Mouse (Mus musculus) cerebellum, adult 2 months (tissue): ENCODE results near the gene Hexa.

Experiments
- CTCF ChIP-seq: fragments of 200-500 bp; IDR thresholded peaks from 2 replicates; pipeline ENCODE4 v1.5.1; 2011; ENCODE audit warnings: low read depth, mild to moderate bottlenecking, control low read depth, low read length, moderate library complexity, borderline replicate concordance; ENCODE audit not compliant: insufficient read depth
- POLR2A ChIP-seq: fragments of 200-500 bp; IDR thresholded peaks from 2 replicates; pipeline ENCODE4 v1.6.1; 2011; ENCODE audit warnings: low read length, control low read depth, borderline replicate concordance; ENCODE audit not compliant: insufficient read depth

- TF ChIP-seq CTCF (no peak), POLR2A (no peak)
Observed at GRCm38 (mm10) chr9:59550077-59550476, 10.7 kb downstream of the Hexa start.
